Mouse (Mus musculus) spleen, adult 2 months (tissue): Measurements from ENCODE around the gene Shoc2. TPM values are rescaled to one million over a fixed set of nuclear protein-coding genes. Genes with fewer than 3 reads are reported as not detected.
"Not testable (repeated sequence)": the region's sequence is repeated elsewhere in the genome, so short reads cannot be mapped to it uniquely, and the experiment has no call there.

Experiments
- DNase-seq, 2 experiments: peaks; one replicate each; pipeline versions ENCODE4 v3.0.0 to v3.0.0-alpha.2; 2012 to 2021; ENCODE audit warnings: low spot score in 2 of 2, low read depth in 1 of 2
- H3K27ac ChIP-seq: fragments of 200-500 bp; 2 replicates; pipeline ENCODE4 v1.5.1; 2012; ENCODE audit warnings: low read length, inconsistent platforms; ENCODE audit not compliant: insufficient read depth
- H3K27me3 ChIP-seq: fragments of 200-500 bp; 2 replicates; pipeline ENCODE4 v1.6.1; 2012; ENCODE audit warnings: mild to moderate bottlenecking, moderate library complexity, low read length, inconsistent platforms; ENCODE audit not compliant: control insufficient read depth, insufficient read depth
- H3K36me3 ChIP-seq: fragments of 200-500 bp; 2 replicates; pipeline ENCODE4 v1.6.1; 2012; ENCODE audit warnings: mild to moderate bottlenecking, low read length, inconsistent platforms; ENCODE audit not compliant: control insufficient read depth, insufficient read depth
- H3K4me1 ChIP-seq: fragments of 200-500 bp; 2 replicates; pipeline ENCODE4 v1.6.1; 2011; ENCODE audit warnings: inconsistent platforms; ENCODE audit not compliant: control insufficient read depth, insufficient read depth, insufficient read length
- H3K4me3 ChIP-seq: fragments of 200-500 bp; 2 replicates; pipeline ENCODE4 v1.5.1; 2011; ENCODE audit warnings: mild to moderate bottlenecking, inconsistent platforms; ENCODE audit not compliant: insufficient read depth, insufficient read length; ENCODE audit errors: extremely low read depth
- CTCF ChIP-seq: fragments of 200-500 bp; IDR thresholded peaks from 2 replicates; pipeline ENCODE4 v1.5.1; 2011; ENCODE audit warnings: mild to moderate bottlenecking, inconsistent platforms; ENCODE audit not compliant: insufficient read depth, insufficient read length, insufficient replicate concordance; ENCODE audit errors: extremely low read depth
- POLR2A ChIP-seq: fragments of 200-500 bp; IDR thresholded peaks from 2 replicates; pipeline ENCODE4 v1.6.1; 2011; ENCODE audit warnings: low read depth, low read length, inconsistent platforms
- WGBS: fragments of 180-500 bp; shearing (Covaris S2); methylation state at CpG from one replicate; pipeline ENCODE4 v1.1.7; 2018; 5-methylcytosine and 5-hydroxymethylcytosine counted together
- polyA plus RNA-seq: library from polyadenylated mRNA; depleted of rRNA; stranded (reverse); fragments of >200 nt; gene quantifications from 2 replicates; pipeline ENCODE4 v1.2.3, GENCODE M21; 2012

Gene Shoc2
- polyA plus RNA-seq, 1 experiment = 5.6 TPM

DNA sequence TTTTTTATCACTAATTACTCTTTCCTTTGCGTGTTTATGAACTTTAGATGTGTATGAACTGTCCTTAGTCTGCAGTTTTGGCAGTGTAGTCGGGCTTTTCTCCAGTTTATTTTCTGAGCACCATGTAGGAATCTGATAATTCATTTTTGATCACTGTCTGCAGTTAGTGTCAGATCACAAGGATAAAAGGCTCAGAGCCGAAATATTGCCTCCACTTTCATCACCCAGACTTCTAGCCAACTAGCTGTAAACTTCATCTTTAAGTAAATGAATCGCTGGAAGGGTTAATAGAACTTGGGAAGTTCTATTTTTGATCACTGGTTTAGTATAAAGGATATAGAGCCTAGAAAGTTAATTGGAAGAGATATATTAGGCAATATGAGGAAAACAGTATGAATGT lies 18.4 kb downstream of the Shoc2 start:
- H3K27ac ChIP-seq = no peak overlapping the region
- WGBS = 87% methylated on average over 4 of the region's 4 CpGs
- H3K27me3 ChIP-seq = no peaks in the 10 kb centered on the region
- DNase-seq = no peak
- H3K4me3 ChIP-seq = no peak overlapping the region
- H3K4me1 ChIP-seq = no peaks in the 10 kb centered on the region
- TF ChIP-seq CTCF (no peak), POLR2A (no peak)
- no peaks in the 10 kb centered on the region for H3K36me3 ChIP-seq

- DNase-seq, H3K4me3 ChIP-seq, H3K4me1 ChIP-seq, H3K27me3 ChIP-seq, H3K36me3 ChIP-seq, H3K27ac ChIP-seq: not testable (repeated sequence)
- WGBS = 97% methylated on average over 3 of the region's 3 CpGs
Observed at GRCm38 (mm10) chr19:53964347-53964746, 20.2 kb downstream of the Shoc2 start.

DNA sequence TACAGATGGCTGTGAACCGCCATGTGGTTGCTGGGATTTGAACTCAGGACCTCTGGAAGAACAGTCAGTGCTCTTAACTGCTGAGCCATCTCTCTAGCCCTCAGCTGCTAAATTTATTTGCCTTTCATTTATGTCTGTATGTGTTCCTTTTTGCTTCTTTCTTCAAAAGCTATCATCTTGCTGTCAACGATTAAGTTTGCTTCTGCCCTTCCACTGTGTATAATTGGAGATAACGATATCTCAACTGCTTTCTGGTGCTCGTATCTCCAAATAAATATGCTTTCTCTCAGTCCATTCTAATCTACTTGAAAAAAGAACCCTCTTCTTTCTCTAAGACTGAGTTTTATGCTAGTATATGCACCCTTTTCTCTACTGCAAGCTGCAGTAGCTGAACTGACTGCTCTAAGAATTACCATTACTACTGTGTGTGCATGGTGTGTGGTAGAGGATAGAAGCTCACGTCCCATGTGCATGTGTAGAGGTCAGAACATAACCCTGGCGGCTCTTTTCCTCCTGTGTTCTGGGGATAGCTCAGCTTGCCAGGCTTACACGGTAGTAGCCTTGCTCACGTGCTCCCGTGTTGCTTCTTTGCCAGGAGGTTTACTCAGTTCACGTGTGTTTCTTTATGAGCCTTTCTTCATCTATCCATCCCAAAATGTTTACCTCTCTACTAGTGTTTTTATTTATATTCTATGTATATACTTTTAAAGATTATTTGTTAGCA lies 21.0 kb downstream of the Shoc2 start:
- H3K4me1 ChIP-seq = no peaks in the 10 kb centered on the region
- TF ChIP-seq CTCF (no peak), POLR2A (no peak)
- H3K27me3 ChIP-seq = no peaks in the 10 kb centered on the region
- no peak overlapping the region for H3K27ac ChIP-seq
- no peak overlapping the region for H3K4me3 ChIP-seq
- no peaks in the 10 kb centered on the region for H3K36me3 ChIP-seq
- 84% methylated on average over 10 of the region's 10 CpGs for WGBS
- no peak for DNase-seq

GRCm38 (mm10) chr19:53969226-53969625 lies 25.1 kb downstream of the Shoc2 start:
- H3K27ac ChIP-seq = no peak overlapping the region
- no peaks in the 10 kb centered on the region for H3K4me1 ChIP-seq
- 88% methylated on average over 3 of the region's 3 CpGs for WGBS
- no peaks in the 10 kb centered on the region for H3K36me3 ChIP-seq
- no peak for DNase-seq
- H3K27me3 ChIP-seq = no peaks in the 10 kb centered on the region
- no peak for TF ChIP-seq CTCF
- TF ChIP-seq POLR2A = no peak
- no peak overlapping the region for H3K4me3 ChIP-seq

GRCm38 (mm10) chr19:53971938-53972337 lies 27.8 kb downstream of the Shoc2 start:
- TF ChIP-seq POLR2A (no peak), CTCF (no peak)
- no peak for DNase-seq
- Histone ChIP-seq H3K27ac (no peak overlapping the region), H3K36me3 (no peaks in the 10 kb centered on the region), H3K4me3 (no peak overlapping the region), H3K4me1 (no peaks in the 10 kb centered on the region), H3K27me3 (no peaks in the 10 kb centered on the region)
- WGBS = 59% methylated on average over 7 of the region's 7 CpGs

- Histone ChIP-seq H3K27ac (no peak overlapping the region), H3K4me1 (no peaks in the 10 kb centered on the region), H3K36me3 (no peaks in the 10 kb centered on the region), H3K4me3 (no peak overlapping the region), H3K27me3 (no peaks in the 10 kb centered on the region)
- no peak for DNase-seq
- WGBS = 63% methylated on average over 1 of the region's 1 CpGs
- no peak for TF ChIP-seq POLR2A
- TF ChIP-seq CTCF = no peak
Observed at GRCm38 (mm10) chr19:53973656-53974055, 29.6 kb downstream of the Shoc2 start.

DNA sequence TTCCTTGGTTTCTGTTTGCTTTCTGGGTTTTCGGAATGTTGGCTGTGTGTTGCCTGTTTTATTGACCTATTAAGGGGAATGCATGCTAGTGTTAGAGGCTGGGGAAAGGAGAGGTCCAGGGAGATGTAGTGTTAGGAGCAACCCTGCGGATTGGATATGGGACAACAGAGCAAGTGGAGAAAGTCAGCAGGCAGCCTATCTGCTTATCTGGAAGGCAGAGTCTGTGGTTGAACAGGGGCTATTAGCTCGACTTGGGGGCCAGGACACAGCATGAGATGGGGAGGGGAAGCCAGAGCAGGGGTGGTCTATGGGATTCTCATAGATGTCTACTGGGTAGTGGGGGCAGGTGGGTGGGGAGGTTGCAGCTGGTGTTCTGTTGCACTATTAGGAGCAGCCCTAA lies 37.9 kb downstream of the Shoc2 start:
- DNase-seq = no peak
- Histone ChIP-seq H3K36me3 (no peaks in the 10 kb centered on the region), H3K4me3 (no peak overlapping the region), H3K27me3 (no peaks in the 10 kb centered on the region), H3K4me1 (no peaks in the 10 kb centered on the region; the same call in 1 of the 2 replicates), H3K27ac (no peak overlapping the region)
- TF ChIP-seq POLR2A = no peak
- TF ChIP-seq CTCF = no peak
- 62% methylated on average over 3 of the region's 3 CpGs for WGBS

DNA sequence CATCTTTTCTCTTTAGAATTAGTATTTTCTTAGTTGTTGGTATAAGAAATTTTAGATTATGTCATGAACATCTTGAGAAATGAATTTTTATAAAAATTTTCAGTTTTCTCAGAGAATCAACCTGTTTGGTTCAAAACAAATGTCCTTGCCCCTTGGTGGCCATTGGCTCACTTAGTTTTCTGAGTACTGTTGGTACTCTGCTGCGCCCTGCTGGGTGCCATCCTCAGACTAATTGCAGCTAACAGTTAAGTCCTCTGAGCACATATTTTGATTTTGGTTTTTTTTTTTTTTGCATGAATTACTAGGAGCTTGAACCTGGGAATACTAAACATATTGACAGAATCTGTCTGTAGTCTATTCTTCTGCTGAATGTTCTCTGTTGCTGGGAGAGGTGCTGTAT lies 39.2 kb downstream of the Shoc2 start:
- DNase-seq = peak; percentile 7 to 15
- H3K36me3 ChIP-seq = peaks cover 4% of the 10 kb centered on the region
- TF ChIP-seq CTCF = peak; percentile 16; the same call in 1 of the 2 replicates
- no peak for TF ChIP-seq POLR2A
- H3K4me1 ChIP-seq = no peaks in the 10 kb centered on the region; the same call in 1 of the 2 replicates
- 94% methylated on average over 1 of the region's 1 CpGs for WGBS
- H3K27me3 ChIP-seq = no peaks in the 10 kb centered on the region
- H3K4me3 ChIP-seq = no peak overlapping the region
- H3K27ac ChIP-seq = no peak overlapping the region
